Mouse (Mus musculus): ENCODE measurements around the gene Cybrd1. TPM values are rescaled to one million over a fixed set of nuclear protein-coding genes. Genes with fewer than 3 reads are reported as not detected.

Gene Cybrd1
- polyA plus RNA-seq, 1 experiment from 2014 or later, result 1.4 TPM

- Histone ChIP-seq H3K9me3 (replicated peaks; ENCODE audit: control insufficient read depth, low read length) (peaks cover 4% of the 10 kb centered on the region), H3K27me3 (ENCODE audit: control insufficient read depth, insufficient read depth, low read length) (no peaks in the 10 kb centered on the region), H3K36me3 (ENCODE audit: control insufficient read depth, insufficient read depth) (no peaks in the 10 kb centered on the region), H3K9ac (ENCODE audit: low read length) (no peak overlapping the region), H3K27ac (ENCODE audit: low read length) (no peak overlapping the region), H3K4me1 (ENCODE audit: control insufficient read depth, insufficient read depth, low read length) (no peaks in the 10 kb centered on the region), H3K4me3 (ENCODE audit: low read length) (no peak overlapping the region), H3K4me2 (ENCODE audit: low read depth, low read length) (no peak overlapping the region)
- WGBS, result 47% methylated on average over 1 of the region's 1 CpGs
- no peak for ATAC-seq (replicated peaks; ENCODE audit: extremely low read depth, insufficient read depth, low FRiP score)
Measured at GRCm38 (mm10) chr2:71177250-71177615, 59.5 kb downstream of the Cybrd1 start.

- Histone ChIP-seq H3K36me3 (ENCODE audit: control insufficient read depth, insufficient read depth) (no peaks in the 10 kb centered on the region), H3K9ac (ENCODE audit: low read length) (no peak overlapping the region), H3K27me3 (ENCODE audit: control insufficient read depth, insufficient read depth, low read length) (no peaks in the 10 kb centered on the region), H3K4me1 (ENCODE audit: control insufficient read depth, insufficient read depth, low read length) (no peaks in the 10 kb centered on the region), H3K9me3 (replicated peaks; ENCODE audit: control insufficient read depth, low read length) (peaks cover 4% of the 10 kb centered on the region), H3K4me2 (ENCODE audit: low read depth, low read length) (no peak overlapping the region), H3K27ac (ENCODE audit: low read length) (no peak overlapping the region), H3K4me3 (ENCODE audit: low read length) (no peak overlapping the region)
- WGBS, result 97% methylated on average over 1 of the region's 1 CpGs
- no peak for ATAC-seq (replicated peaks; ENCODE audit: extremely low read depth, insufficient read depth, low FRiP score)
Measured at GRCm38 (mm10) chr2:71177760-71178159, 60.0 kb downstream of the Cybrd1 start.

- H3K9ac ChIP-seq (ENCODE audit: low read length), result no peak overlapping the region
- WGBS, result 86% methylated on average over 10 of the region's 10 CpGs
- H3K36me3 ChIP-seq (ENCODE audit: control insufficient read depth, insufficient read depth), result no peaks in the 10 kb centered on the region
- peaks cover 4% of the 10 kb centered on the region for H3K9me3 ChIP-seq (replicated peaks; ENCODE audit: control insufficient read depth, low read length)
- H3K4me1 ChIP-seq (ENCODE audit: control insufficient read depth, insufficient read depth, low read length), result no peaks in the 10 kb centered on the region
- no peak for ATAC-seq (replicated peaks; ENCODE audit: extremely low read depth, insufficient read depth, low FRiP score)
- H3K27ac ChIP-seq (ENCODE audit: low read length), result no peak overlapping the region
- no peak overlapping the region for H3K4me2 ChIP-seq (ENCODE audit: low read depth, low read length)
- no peak overlapping the region for H3K4me3 ChIP-seq (ENCODE audit: low read length)
- no peaks in the 10 kb centered on the region for H3K27me3 ChIP-seq (ENCODE audit: control insufficient read depth, insufficient read depth, low read length)
Measured at GRCm38 (mm10) chr2:71179716-71180115, 62.0 kb downstream of the Cybrd1 start.

- 49% methylated on average over 8 of the region's 8 CpGs for WGBS
- no peak overlapping the region for H3K27ac ChIP-seq (ENCODE audit: low read length)
- no peak overlapping the region for H3K4me2 ChIP-seq (ENCODE audit: low read depth, low read length)
Measured at GRCm38 (mm10) chr2:71180566-71181217, 63.0 kb downstream of the Cybrd1 start.

GRCm38 (mm10) chr2:71187950-71188349 lies 70.2 kb downstream of the Cybrd1 start:
- Histone ChIP-seq H3K4me3 (ENCODE audit: low read length) (no peak overlapping the region), H3K9ac (ENCODE audit: low read length) (no peak overlapping the region), H3K4me2 (ENCODE audit: low read depth, low read length) (no peak overlapping the region), H3K9me3 (replicated peaks; ENCODE audit: control insufficient read depth, low read length) (no peaks in the 10 kb centered on the region), H3K4me1 (ENCODE audit: control insufficient read depth, insufficient read depth, low read length) (0 out of 2 replicates have a peak, but pooled peaks cover 4% of the 10 kb centered on the region), H3K27me3 (ENCODE audit: control insufficient read depth, insufficient read depth, low read length) (no peaks in the 10 kb centered on the region), H3K27ac (ENCODE audit: low read length) (no peak overlapping the region), H3K36me3 (ENCODE audit: control insufficient read depth, insufficient read depth) (no peaks in the 10 kb centered on the region)
- WGBS, result 58% methylated on average over 3 of the region's 3 CpGs
- ATAC-seq (replicated peaks; ENCODE audit: extremely low read depth, insufficient read depth, low FRiP score), result no peak

More at GRCm38 (mm10) chr2:71180566-71181217, 63.0 kb downstream of the Cybrd1 start:
- no peaks in the 10 kb centered on the region for H3K27me3 ChIP-seq (ENCODE audit: control insufficient read depth, insufficient read depth, low read length)
- H3K4me3 ChIP-seq (ENCODE audit: low read length), result no peak overlapping the region
- peaks cover 4% of the 10 kb centered on the region for H3K9me3 ChIP-seq (replicated peaks; ENCODE audit: control insufficient read depth, low read length)
- ATAC-seq (replicated peaks; ENCODE audit: extremely low read depth, insufficient read depth, low FRiP score), result no peak
- H3K9ac ChIP-seq (ENCODE audit: low read length), result no peak overlapping the region
- H3K4me1 ChIP-seq (ENCODE audit: control insufficient read depth, insufficient read depth, low read length), result no peaks in the 10 kb centered on the region
- H3K36me3 ChIP-seq (ENCODE audit: control insufficient read depth, insufficient read depth), result no peaks in the 10 kb centered on the region

- Histone ChIP-seq H3K9ac (ENCODE audit: low read length) (no peak overlapping the region), H3K4me3 (ENCODE audit: low read length) (no peak overlapping the region), H3K36me3 (ENCODE audit: control insufficient read depth, insufficient read depth) (no peaks in the 10 kb centered on the region), H3K27me3 (ENCODE audit: control insufficient read depth, insufficient read depth, low read length) (no peaks in the 10 kb centered on the region), H3K4me2 (ENCODE audit: low read depth, low read length) (no peak overlapping the region), H3K4me1 (ENCODE audit: control insufficient read depth, insufficient read depth, low read length) (0 out of 2 replicates have a peak, but pooled peaks cover 4% of the 10 kb centered on the region), H3K27ac (ENCODE audit: low read length) (no peak overlapping the region), H3K9me3 (replicated peaks; ENCODE audit: control insufficient read depth, low read length) (no peaks in the 10 kb centered on the region)
- ATAC-seq (replicated peaks; ENCODE audit: extremely low read depth, insufficient read depth, low FRiP score), result no peak
- WGBS, result 54% methylated on average over 2 of the region's 2 CpGs
Measured at GRCm38 (mm10) chr2:71188861-71189260, 71.1 kb downstream of the Cybrd1 start.

GRCm38 (mm10) chr2:71191391-71192194 lies 73.9 kb downstream of the Cybrd1 start:
- Histone ChIP-seq H3K27ac (ENCODE audit: low read length) (no peak overlapping the region), H3K4me1 (ENCODE audit: control insufficient read depth, insufficient read depth, low read length) (peaks cover 7% of the 10 kb centered on the region; the same call in 1 of the 2 replicates), H3K9ac (ENCODE audit: low read length) (no peak overlapping the region), H3K9me3 (replicated peaks; ENCODE audit: control insufficient read depth, low read length) (no peaks in the 10 kb centered on the region), H3K4me2 (ENCODE audit: low read depth, low read length) (peak overlapping the region; percentile 38), H3K4me3 (ENCODE audit: low read length) (no peak overlapping the region), H3K36me3 (ENCODE audit: control insufficient read depth, insufficient read depth) (no peaks in the 10 kb centered on the region), H3K27me3 (ENCODE audit: control insufficient read depth, insufficient read depth, low read length) (no peaks in the 10 kb centered on the region)
- WGBS, result 24% methylated on average over 16 of the region's 16 CpGs
- no peak for ATAC-seq (replicated peaks; ENCODE audit: extremely low read depth, insufficient read depth, low FRiP score)

GRCm38 (mm10) chr2:71192195-71192807 lies 74.6 kb downstream of the Cybrd1 start:
- Histone ChIP-seq H3K27me3 (ENCODE audit: control insufficient read depth, insufficient read depth, low read length) (no peaks in the 10 kb centered on the region), H3K4me3 (ENCODE audit: low read length) (no peak overlapping the region), H3K4me2 (ENCODE audit: low read depth, low read length) (peak overlapping the region; percentile 38; the same call in 1 of the 2 replicates), H3K27ac (ENCODE audit: low read length) (no peak overlapping the region), H3K9me3 (replicated peaks; ENCODE audit: control insufficient read depth, low read length) (no peaks in the 10 kb centered on the region), H3K4me1 (ENCODE audit: control insufficient read depth, insufficient read depth, low read length) (peaks cover 9% of the 10 kb centered on the region), H3K36me3 (ENCODE audit: control insufficient read depth, insufficient read depth) (no peaks in the 10 kb centered on the region), H3K9ac (ENCODE audit: low read length) (no peak overlapping the region)
- no peak for ATAC-seq (replicated peaks; ENCODE audit: extremely low read depth, insufficient read depth, low FRiP score)
- WGBS, result 52% methylated on average over 17 of the region's 17 CpGs
